Mouse (Mus musculus): ENCODE data around the gene Cyp27b1. TPM values are rescaled to one million over a fixed set of nuclear protein-coding genes. Genes with fewer than 3 reads are reported as not detected.

The Cyp27b1 gene
- total RNA-seq (2021): under 1 TPM; 0.27 to 0.30 TPM
- long read RNA-seq, experiment 1: 0 reads
- long read RNA-seq, experiment 2, partial matches to known transcripts: 0 of 1 reads
- long read RNA-seq, experiment 2, other reads (novel, unspliced or antisense): 0 of 1 reads

GRCm38 (mm10) chr10:127047954-127048353, at the start of gene Cyp27b1:
Cyp27b1 (plus strand) TSS chr10:127048250.
- no peak for DNase-seq

GRCm38 (mm10) chr10:127000529-127000928, 47.5 kb upstream of the Cyp27b1 start, which contains the start of gene Avil:
Avil (plus strand) TSS chr10:127000709.
- DNase-seq: no peak

- DNase-seq: no peak
Observed at GRCm38 (mm10) chr10:127001297-127001696, 46.8 kb upstream of the Cyp27b1 start.

- no peak for DNase-seq
Observed at GRCm38 (mm10) chr10:127002056-127002455, 46.0 kb upstream of the Cyp27b1 start.

- no peak for DNase-seq
Observed at GRCm38 (mm10) chr10:127002765-127003164, 45.3 kb upstream of the Cyp27b1 start.

GRCm38 (mm10) chr10:127003334-127003733, 44.7 kb upstream of the Cyp27b1 start:
- DNase-seq: peak; percentile 69

GRCm38 (mm10) chr10:127003806-127004205, 44.2 kb upstream of the Cyp27b1 start:
- no peak for DNase-seq

- no peak for DNase-seq
Observed at GRCm38 (mm10) chr10:127016488-127016887, 31.6 kb upstream of the Cyp27b1 start.

- no peak for DNase-seq
Observed at GRCm38 (mm10) chr10:127017071-127017470, 31.0 kb upstream of the Cyp27b1 start.

GRCm38 (mm10) chr10:127018422-127018821, 29.6 kb upstream of the Cyp27b1 start:
- DNase-seq: no peak

GRCm38 (mm10) chr10:127030336-127031296, 17.4 kb upstream of the Cyp27b1 start, which contains the start of gene Tsfm:
Tsfm (minus strand) TSS chr10:127030840.
- DNase-seq: peak; percentile 97

- DNase-seq: no peak
Observed at GRCm38 (mm10) chr10:127033301-127033741, 14.7 kb upstream of the Cyp27b1 start.

- DNase-seq: no peak
Observed at GRCm38 (mm10) chr10:127036273-127036672, 11.8 kb upstream of the Cyp27b1 start.

GRCm38 (mm10) chr10:127037641-127038040, 10.4 kb upstream of the Cyp27b1 start:
- no peak for DNase-seq

GRCm38 (mm10) chr10:127040569-127041214, 7.4 kb upstream of the Cyp27b1 start:
- no peak for DNase-seq

- DNase-seq: peak; percentile 56
Observed at GRCm38 (mm10) chr10:127041274-127041766, 6.7 kb upstream of the Cyp27b1 start, which contains the start of the genes Mettl1 and Eef1akmt3. Mettl1 (plus strand) TSS chr10:127041414. Eef1akmt3 (minus strand) TSS chr10:127041513.

- peak; percentile 92 for DNase-seq
Observed at GRCm38 (mm10) chr10:127041774-127042338, 6.2 kb upstream of the Cyp27b1 start.

GRCm38 (mm10) chr10:127042468-127043115, 5.5 kb upstream of the Cyp27b1 start:
- DNase-seq: no peak

- no peak for DNase-seq
Observed at GRCm38 (mm10) chr10:127043187-127043586, 4.9 kb upstream of the Cyp27b1 start.

- no peak for DNase-seq
Observed at GRCm38 (mm10) chr10:127048608-127049394, 751 bp downstream of the Cyp27b1 start.
